Mouse (Mus musculus) MEL (cell line): Measurements from ENCODE around the gene Olfr323.

Experiments used
- CTCF ChIP-seq, 3 experiments: IDR thresholded peaks in 2 of 3; conservative IDR thresholded peaks in 1 of 3; 2 replicates each; pipeline ENCODE4 v1.5.1; 2011 to 2012; ENCODE audit warnings: low read length in 3 of 3, low read depth in 2 of 3, mild to moderate bottlenecking in 2 of 3, improper control_type of control experiment in 1 of 3, inconsistent platforms in 1 of 3, mixed read lengths in 1 of 3, moderate library complexity in 1 of 3; ENCODE audit not compliant: control insufficient read depth in 1 of 3, insufficient read depth in 1 of 3, poor library complexity in 1 of 3, severe bottlenecking in 1 of 3
- MXI1 ChIP-seq: IDR thresholded peaks from 2 replicates; pipeline ENCODE4 v1.6.1; 2011; ENCODE audit warnings: mild to moderate bottlenecking, low read depth, low read length, improper control_type of control experiment

DNA sequence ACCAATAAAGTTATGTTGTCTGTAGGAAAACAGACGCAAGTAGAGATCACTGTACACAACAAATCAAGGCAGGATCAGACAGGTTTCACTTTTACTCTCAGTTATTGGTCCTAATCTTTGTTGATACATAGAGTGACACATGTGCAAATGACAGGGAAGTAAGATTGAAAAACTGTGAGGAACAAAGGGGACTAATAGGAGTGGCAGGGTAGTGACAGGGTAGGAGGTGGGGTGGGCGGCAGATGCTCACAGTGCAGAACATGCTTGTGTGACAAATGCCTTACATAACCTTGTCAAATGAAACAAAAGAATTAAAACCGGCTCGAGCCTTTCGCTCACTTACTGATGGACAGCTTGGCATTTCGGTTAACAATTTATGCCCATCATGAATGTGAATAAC lies 11.5 kb downstream of the Olfr323 start:
- TF ChIP-seq CTCF (IDR thresholded peaks at IDR 0.05 in 2 of 3, conservative IDR thresholded peaks at IDR 0.05 in 1 of 3; ENCODE audit: control insufficient read depth in 1 of 3, insufficient read depth in 1 of 3, low read depth in 2 of 3, low read length in 3 of 3, poor library complexity in 1 of 3, severe bottlenecking in 1 of 3) = no peak
- TF ChIP-seq MXI1 = no peak
